Mouse (Mus musculus): Measurements from ENCODE around the gene Ctcfl.

The Ctcfl gene

GRCm38 (mm10) chr2:173119023-173119944 is at the start of gene Ctcfl:
Gene Ctcfl, minus strand, starts transcription at chr2:173119525.
- H3K36me3 ChIP-seq (ENCODE audit: control insufficient read depth, insufficient read depth, low read length, poor library complexity, severe bottlenecking) = no peaks in the 10 kb centered on the region
- no peaks in the 10 kb centered on the region for H3K27me3 ChIP-seq (ENCODE audit: control insufficient read depth, insufficient read depth, low read length, poor library complexity, severe bottlenecking)
- DNase-seq (ENCODE audit: low read depth, low spot score) = no peak

- Histone ChIP-seq H3K27me3 (ENCODE audit: control insufficient read depth, insufficient read depth, low read length, poor library complexity, severe bottlenecking) (no peaks in the 10 kb centered on the region; the same call in 1 of the 2 replicates), H3K36me3 (ENCODE audit: control insufficient read depth, insufficient read depth, low read length, poor library complexity, severe bottlenecking) (no peaks in the 10 kb centered on the region)
- no peak for DNase-seq (ENCODE audit: low read depth, low spot score)
These were observed 49.1 kb upstream of the Ctcfl start for GRCm38 (mm10) chr2:173168411-173168851.

- Histone ChIP-seq H3K36me3 (ENCODE audit: control insufficient read depth, insufficient read depth, low read length, poor library complexity, severe bottlenecking) (no peaks in the 10 kb centered on the region), H3K27me3 (ENCODE audit: control insufficient read depth, insufficient read depth, low read length, poor library complexity, severe bottlenecking) (no peaks in the 10 kb centered on the region; the same call in 1 of the 2 replicates)
- no peak for DNase-seq (ENCODE audit: low read depth, low spot score)
These were observed 46.0 kb upstream of the Ctcfl start for GRCm38 (mm10) chr2:173165357-173165756.

- DNase-seq (ENCODE audit: low read depth, low spot score) = no peak
- no peaks in the 10 kb centered on the region for H3K36me3 ChIP-seq (ENCODE audit: control insufficient read depth, insufficient read depth, low read length, poor library complexity, severe bottlenecking)
- H3K27me3 ChIP-seq (ENCODE audit: control insufficient read depth, insufficient read depth, low read length, poor library complexity, severe bottlenecking) = no peaks in the 10 kb centered on the region; the same call in 1 of the 2 replicates
These were observed 45.6 kb upstream of the Ctcfl start for GRCm38 (mm10) chr2:173164946-173165345.

- peak; percentile 58 for DNase-seq (ENCODE audit: low read depth, low spot score)
- no peaks in the 10 kb centered on the region; the same call in 1 of the 2 replicates for H3K27me3 ChIP-seq (ENCODE audit: control insufficient read depth, insufficient read depth, low read length, poor library complexity, severe bottlenecking)
- no peaks in the 10 kb centered on the region for H3K36me3 ChIP-seq (ENCODE audit: control insufficient read depth, insufficient read depth, low read length, poor library complexity, severe bottlenecking)
These were observed 45.0 kb upstream of the Ctcfl start for GRCm38 (mm10) chr2:173164358-173164757.

- H3K27me3 ChIP-seq (ENCODE audit: control insufficient read depth, insufficient read depth, low read length, poor library complexity, severe bottlenecking) = no peaks in the 10 kb centered on the region; the same call in 1 of the 2 replicates
- DNase-seq (ENCODE audit: low read depth, low spot score) = no peak
- H3K36me3 ChIP-seq (ENCODE audit: control insufficient read depth, insufficient read depth, low read length, poor library complexity, severe bottlenecking) = no peaks in the 10 kb centered on the region
These were observed 44.1 kb upstream of the Ctcfl start for GRCm38 (mm10) chr2:173163380-173163779.

GRCm38 (mm10) chr2:173159354-173160311 is 40.3 kb upstream of the Ctcfl start:
- H3K36me3 ChIP-seq (ENCODE audit: control insufficient read depth, insufficient read depth, low read length, poor library complexity, severe bottlenecking) = no peaks in the 10 kb centered on the region
- peak; percentile 75 for DNase-seq (ENCODE audit: low read depth, low spot score)

GRCm38 (mm10) chr2:173158390-173159055 is 39.2 kb upstream of the Ctcfl start:
- H3K36me3 ChIP-seq (ENCODE audit: control insufficient read depth, insufficient read depth, low read length, poor library complexity, severe bottlenecking) = no peaks in the 10 kb centered on the region
- DNase-seq (ENCODE audit: low read depth, low spot score) = peak; percentile 27

More at GRCm38 (mm10) chr2:173159354-173160311, 40.3 kb upstream of the Ctcfl start:
- H3K27me3 ChIP-seq (ENCODE audit: control insufficient read depth, insufficient read depth, low read length, poor library complexity, severe bottlenecking) = no peaks in the 10 kb centered on the region

GRCm38 (mm10) chr2:173157871-173158270 is 38.5 kb upstream of the Ctcfl start:
- DNase-seq (ENCODE audit: low read depth, low spot score) = no peak
- H3K27me3 ChIP-seq (ENCODE audit: control insufficient read depth, insufficient read depth, low read length, poor library complexity, severe bottlenecking) = no peaks in the 10 kb centered on the region
- H3K36me3 ChIP-seq (ENCODE audit: control insufficient read depth, insufficient read depth, low read length, poor library complexity, severe bottlenecking) = no peaks in the 10 kb centered on the region

More at GRCm38 (mm10) chr2:173158390-173159055, 39.2 kb upstream of the Ctcfl start:
- no peaks in the 10 kb centered on the region for H3K27me3 ChIP-seq (ENCODE audit: control insufficient read depth, insufficient read depth, low read length, poor library complexity, severe bottlenecking)

- Histone ChIP-seq H3K27me3 (ENCODE audit: control insufficient read depth, insufficient read depth, low read length, poor library complexity, severe bottlenecking) (no peaks in the 10 kb centered on the region), H3K36me3 (ENCODE audit: control insufficient read depth, insufficient read depth, low read length, poor library complexity, severe bottlenecking) (no peaks in the 10 kb centered on the region)
- DNase-seq (ENCODE audit: low read depth, low spot score) = peak; percentile 25
These were observed 38.1 kb upstream of the Ctcfl start for GRCm38 (mm10) chr2:173157376-173157775.

GRCm38 (mm10) chr2:173156923-173157322 is 37.6 kb upstream of the Ctcfl start:
- no peaks in the 10 kb centered on the region for H3K27me3 ChIP-seq (ENCODE audit: control insufficient read depth, insufficient read depth, low read length, poor library complexity, severe bottlenecking)
- H3K36me3 ChIP-seq (ENCODE audit: control insufficient read depth, insufficient read depth, low read length, poor library complexity, severe bottlenecking) = no peaks in the 10 kb centered on the region
- no peak for DNase-seq (ENCODE audit: low read depth, low spot score)

- Histone ChIP-seq H3K27me3 (ENCODE audit: control insufficient read depth, insufficient read depth, low read length, poor library complexity, severe bottlenecking) (no peaks in the 10 kb centered on the region), H3K36me3 (ENCODE audit: control insufficient read depth, insufficient read depth, low read length, poor library complexity, severe bottlenecking) (no peaks in the 10 kb centered on the region)
- DNase-seq (ENCODE audit: low read depth, low spot score) = no peak
These were observed 36.6 kb upstream of the Ctcfl start for GRCm38 (mm10) chr2:173155907-173156306.

GRCm38 (mm10) chr2:173154962-173155361 is 35.6 kb upstream of the Ctcfl start:
- no peaks in the 10 kb centered on the region for H3K27me3 ChIP-seq (ENCODE audit: control insufficient read depth, insufficient read depth, low read length, poor library complexity, severe bottlenecking)
- no peak for DNase-seq (ENCODE audit: low read depth, low spot score)
- H3K36me3 ChIP-seq (ENCODE audit: control insufficient read depth, insufficient read depth, low read length, poor library complexity, severe bottlenecking) = no peaks in the 10 kb centered on the region

- H3K27me3 ChIP-seq (ENCODE audit: control insufficient read depth, insufficient read depth, low read length, poor library complexity, severe bottlenecking) = no peaks in the 10 kb centered on the region
- DNase-seq (ENCODE audit: low read depth, low spot score) = no peak
- no peaks in the 10 kb centered on the region for H3K36me3 ChIP-seq (ENCODE audit: control insufficient read depth, insufficient read depth, low read length, poor library complexity, severe bottlenecking)
These were observed 35.2 kb upstream of the Ctcfl start for GRCm38 (mm10) chr2:173154513-173154912.

Data from splenic B cell, adult 2 months (primary cell).